Mouse (Mus musculus): ENCODE measurements around the gene Slc22a6.

The Slc22a6 gene

GRCm38 (mm10) chr19:8661821-8662307, 44.0 kb downstream of the Slc22a6 start:
- POLR2A ChIA-PET: interaction anchor here in 3 of 4 experiments (0.5 to 3.4 kb wide), 15 partner anchors 10 to 1073 kb away, joined by 3 to 11 read pairs (median 4); partner anchors contain the start of gene Nxf1 (in 1 of the 3)

GRCm38 (mm10) chr19:8662337-8662736, 44.5 kb downstream of the Slc22a6 start:
- CTCF ChIA-PET: interaction anchor here (0.6 to 2.6 kb wide), 33 partner anchors 8 to 291 kb away, joined by 3 to 16 read pairs (median 4); partner anchors contain the start of gene Tut1 (in 1 of the 4)
- POLR2A ChIA-PET: interaction anchor here (0.6 to 3.4 kb wide), 23 partner anchors 10 to 1061 kb away, joined by 3 to 11 read pairs (median 4); partner anchors contain the start of genes Slc3a2 (in 2 of the 4) and Nxf1 (in 1 of the 4)

More at GRCm38 (mm10) chr19:8661821-8662307, 44.0 kb downstream of the Slc22a6 start:
- CTCF ChIA-PET: interaction anchor here (0.6 to 2.6 kb wide), 20 partner anchors 8 to 1500 kb away, joined by 3 to 14 read pairs (median 4); no protein-coding TSS in a partner anchor

GRCm38 (mm10) chr19:8663360-8663839, 45.6 kb downstream of the Slc22a6 start, which contains the start of gene Chrm1:
Gene Chrm1 (plus strand): TSS chr19:8663789.
- ChIA-PET CTCF (interaction anchor here (0.6 to 2.6 kb wide), 15 partner anchors 11 to 96 kb away, joined by 3 to 16 read pairs (median 4); no protein-coding TSS in a partner anchor), POLR2A (interaction anchor here in 2 of 4 experiments (0.7 to 3.4 kb wide), 11 partner anchors 11 to 1062 kb away, joined by 3 to 11 read pairs (median 4); partner anchors contain the start of gene Slc3a2 (in 2 of the 2))

GRCm38 (mm10) chr19:8663911-8664421, 46.1 kb downstream of the Slc22a6 start:
- ChIA-PET CTCF (interaction anchor here in 1 of 4 experiments (2.6 kb wide), 1 partner anchor 86 kb away, joined by 14 read pairs; no protein-coding TSS in a partner anchor), POLR2A (interaction anchor here in 2 of 4 experiments (0.5 to 3.4 kb wide), 8 partner anchors 15 to 1049 kb away, joined by 3 to 9 read pairs (median 4); partner anchors contain the start of gene Slc3a2 (in 2 of the 2))

- POLR2A ChIA-PET: interaction anchor here in 2 of 4 experiments (0.6 to 1.5 kb wide), 5 partner anchors 14 to 1207 kb away, joined by 3 to 5 read pairs (median 3); partner anchors contain the start of gene Slc3a2 (in 1 of the 2)
- CTCF ChIA-PET: no interaction called here
Measured at GRCm38 (mm10) chr19:8664859-8665258, 47.0 kb downstream of the Slc22a6 start.

- ChIA-PET CTCF (interaction anchor here in 2 of 4 experiments (0.7 to 1.3 kb wide), 2 partner anchors 87 to 1886 kb away, joined by 3 to 8 read pairs; no protein-coding TSS in a partner anchor), POLR2A (interaction anchor here (0.6 to 1.5 kb wide), 7 partner anchors 26 to 1111 kb away, joined by 3 to 7 read pairs (median 4); no protein-coding TSS in a partner anchor)
Measured at GRCm38 (mm10) chr19:8665746-8666145, 47.9 kb downstream of the Slc22a6 start.

GRCm38 (mm10) chr19:8672859-8673258, 55.0 kb downstream of the Slc22a6 start:
- POLR2A ChIA-PET: no interaction called here
- CTCF ChIA-PET: interaction anchor here in 2 of 4 experiments (1.2 kb wide), 2 partner anchors 11 to 94 kb away, joined by 3 to 4 read pairs; no protein-coding TSS in a partner anchor

- CTCF ChIA-PET: interaction anchor here in 2 of 4 experiments (0.8 to 1.2 kb wide), 3 partner anchors 10 to 95 kb away, joined by 3 to 5 read pairs (median 4); no protein-coding TSS in a partner anchor
- POLR2A ChIA-PET: interaction anchor here in 2 of 4 experiments (0.6 to 1.2 kb wide), 5 partner anchors 19 to 942 kb away, joined by 3 read pairs; no protein-coding TSS in a partner anchor
Measured at GRCm38 (mm10) chr19:8673336-8674063, 55.7 kb downstream of the Slc22a6 start.

All from embryonic stem cell, embryonic (primary cell).